Mouse (Mus musculus) heart, embryonic 11.5 days (tissue): ENCODE results near the gene Pstpip1. TPM values are rescaled to one million over a fixed set of nuclear protein-coding genes. Genes with fewer than 3 reads are reported as not detected.

Experiments
- ATAC-seq: fragments of 200-750 bp; cut with Nextera tagmentation; replicated peaks from 2 replicates; pipeline ENCODE4 v1.8.0; 2017; ENCODE audit warnings: moderate library complexity; ENCODE audit not compliant: insufficient number of reproducible peaks, low FRiP score, low TSS enrichment
- H3K27ac ChIP-seq: fragments of 300-500 bp; sonication (generic); 2 replicates; pipeline ENCODE4 v1.5.1; 2014; ENCODE audit warnings: mild to moderate bottlenecking, low read depth, low read length
- H3K27me3 ChIP-seq: fragments of 300-500 bp; sonication (generic); 2 replicates; pipeline ENCODE4 v1.6.1; 2014; ENCODE audit warnings: mild to moderate bottlenecking, low read length, mixed read lengths; ENCODE audit not compliant: control insufficient read depth, insufficient read depth
- H3K36me3 ChIP-seq: fragments of 300-500 bp; sonication (generic); 2 replicates; pipeline ENCODE4 v1.6.1; 2014; ENCODE audit warnings: mild to moderate bottlenecking, low read length, moderate library complexity, mixed read lengths; ENCODE audit not compliant: control insufficient read depth, insufficient read depth
- H3K4me1 ChIP-seq: fragments of 300-500 bp; sonication (generic); 2 replicates; pipeline ENCODE4 v1.6.1; 2014; ENCODE audit warnings: low read length; ENCODE audit not compliant: control insufficient read depth, insufficient read depth
- H3K4me2 ChIP-seq: fragments of 300-500 bp; sonication (generic); 2 replicates; pipeline ENCODE4 v1.6.1; 2014; ENCODE audit warnings: mild to moderate bottlenecking, moderate library complexity
- H3K4me3 ChIP-seq: fragments of 300-500 bp; sonication (generic); 2 replicates; pipeline ENCODE4 v1.5.1; 2014; ENCODE audit warnings: low read depth, low read length
- H3K9ac ChIP-seq: fragments of 300-500 bp; sonication (generic); 2 replicates; pipeline ENCODE4 v1.6.1; 2014; ENCODE audit warnings: mild to moderate bottlenecking, low read depth, low read length, moderate library complexity
- H3K9me3 ChIP-seq: fragments of 300-500 bp; sonication (generic); replicated peaks from 2 replicates; pipeline ENCODE4 v1.6.1; 2016; ENCODE audit warnings: low read length; ENCODE audit not compliant: control insufficient read depth
- WGBS: fragments of 180-500 bp; shearing (Covaris S2); extraction: QIAGEN DNeasy Blood & Tissue Kit; methylation state at CpG from one replicate; pipeline ENCODE4 v1.1.7; 2014; ENCODE audit not compliant: insufficient replicate concordance; 5-methylcytosine and 5-hydroxymethylcytosine counted together
- polyA plus RNA-seq: library from polyadenylated mRNA; unstranded; fragments of >200 nt; fragmentation: Nextera tagmentation; extraction: Ambion mirVana; gene quantifications from 2 replicates; pipeline ENCODE4 v1.2.1, GENCODE M21; 2014

Pstpip1 gene
- polyA plus RNA-seq, 1 experiment from 2014 or later, result 0.39 TPM

- 94% methylated on average over 6 of the region's 6 CpGs for WGBS
- Histone ChIP-seq H3K9ac (no peak within 1 kb of the TSS), H3K27ac (no peak within 1 kb of the TSS), H3K36me3 (no peaks in the 10 kb centered on the region), H3K4me1 (no peaks in the 10 kb centered on the region; the same call in 1 of the 2 replicates), H3K9me3 (no peaks in the 10 kb centered on the region), H3K4me2 (no peak within 1 kb of the TSS), H3K4me3 (no peak within 1 kb of the TSS), H3K27me3 (no peaks in the 10 kb centered on the region)
- ATAC-seq, result no peak
Observed at GRCm38 (mm10) chr9:56165377-56165776, 75.6 kb downstream of the Pstpip1 start, which contains the start of gene Tspan3. Gene Tspan3 (minus strand): TSS chr9:56165477.

GRCm38 (mm10) chr9:56166161-56166560, 76.4 kb downstream of the Pstpip1 start:
- Histone ChIP-seq H3K9me3 (no peaks in the 10 kb centered on the region), H3K9ac (no peak overlapping the region), H3K4me2 (no peak overlapping the region), H3K27me3 (no peaks in the 10 kb centered on the region), H3K4me1 (no peaks in the 10 kb centered on the region; the same call in 1 of the 2 replicates), H3K27ac (no peak overlapping the region), H3K4me3 (no peak overlapping the region), H3K36me3 (no peaks in the 10 kb centered on the region)
- WGBS, result 55% methylated on average over 5 of the region's 5 CpGs
- ATAC-seq, result no peak

- Histone ChIP-seq H3K4me3 (no peak overlapping the region), H3K27me3 (no peaks in the 10 kb centered on the region), H3K36me3 (no peaks in the 10 kb centered on the region), H3K4me1 (no peaks in the 10 kb centered on the region), H3K4me2 (no peak overlapping the region), H3K9ac (no peak overlapping the region), H3K9me3 (no peaks in the 10 kb centered on the region), H3K27ac (no peak overlapping the region)
- 72% methylated on average over 6 of the region's 6 CpGs for WGBS
- no peak for ATAC-seq
Observed at GRCm38 (mm10) chr9:56167690-56168089, 77.9 kb downstream of the Pstpip1 start.

GRCm38 (mm10) chr9:56175316-56175715, 85.6 kb downstream of the Pstpip1 start:
- whole genome bisulfite sequencing, result 80% methylated on average over 3 of the region's 3 CpGs
- Histone ChIP-seq H3K4me1 (no peaks in the 10 kb centered on the region), H3K27ac (no peak overlapping the region), H3K4me2 (no peak overlapping the region), H3K36me3 (no peaks in the 10 kb centered on the region), H3K27me3 (no peaks in the 10 kb centered on the region), H3K9ac (no peak overlapping the region), H3K4me3 (no peak overlapping the region), H3K9me3 (no peaks in the 10 kb centered on the region)
- ATAC-seq, result no peak

- WGBS, result 70% methylated on average over 4 of the region's 4 CpGs
- Histone ChIP-seq H3K36me3 (no peaks in the 10 kb centered on the region), H3K27me3 (no peaks in the 10 kb centered on the region), H3K4me2 (no peak overlapping the region), H3K9me3 (no peaks in the 10 kb centered on the region), H3K27ac (no peak overlapping the region), H3K4me3 (no peak overlapping the region), H3K4me1 (no peaks in the 10 kb centered on the region), H3K9ac (no peak overlapping the region)
- ATAC-seq, result no peak
Observed at GRCm38 (mm10) chr9:56177354-56177753, 87.6 kb downstream of the Pstpip1 start.

Other genes with a start within 250 kb of the Pstpip1 start
- 7.2 and 8.2 TPM in 2 replicates for gene Scaper, start 151.8 kb upstream of the Pstpip1 start, polyA plus RNA-seq
- not detected in 2 replicates for gene 4930563M21Rik, start 79.4 kb upstream of the Pstpip1 start, polyA plus RNA-seq
- 183 and 202 TPM in 2 replicates for gene Rcn2, start 48.1 kb upstream of the Pstpip1 start, polyA plus RNA-seq
- 381 and 423 TPM in 2 replicates for gene Tspan3, start 75.5 kb downstream of the Pstpip1 start, polyA plus RNA-seq